Mouse (Mus musculus) right cerebral cortex, postnatal 36 days (tissue): ENCODE data around the gene Aplp1.

Experiments used
- DNase-seq, 2 experiments: peaks; one replicate each; pipeline ENCODE4 v3.0.0; 2022; ENCODE audit warnings: low spot score in 2 of 2, mixed read lengths in 1 of 2

Aplp1 gene

DNA sequence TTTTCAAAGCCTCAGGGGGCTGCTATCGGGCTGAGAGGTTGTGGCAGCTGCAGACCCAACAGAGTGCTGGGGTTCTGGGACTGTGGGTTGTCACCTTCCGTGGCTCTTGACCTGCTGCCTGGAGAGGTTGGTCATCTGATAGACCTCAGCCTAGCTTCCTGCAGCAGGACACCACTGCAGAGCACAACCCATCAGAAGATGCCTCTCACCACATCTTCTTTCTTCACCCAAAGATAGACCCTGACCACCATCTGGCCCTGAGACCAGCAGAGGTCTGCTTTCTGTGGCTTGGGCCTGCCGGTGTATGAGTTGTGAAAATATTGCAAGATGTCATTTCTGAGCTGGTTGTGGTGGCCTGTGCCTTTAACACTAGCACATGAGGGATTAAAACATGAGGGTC is 34.3 kb downstream of the Aplp1 start:
- DNase-seq = no peak

DNA sequence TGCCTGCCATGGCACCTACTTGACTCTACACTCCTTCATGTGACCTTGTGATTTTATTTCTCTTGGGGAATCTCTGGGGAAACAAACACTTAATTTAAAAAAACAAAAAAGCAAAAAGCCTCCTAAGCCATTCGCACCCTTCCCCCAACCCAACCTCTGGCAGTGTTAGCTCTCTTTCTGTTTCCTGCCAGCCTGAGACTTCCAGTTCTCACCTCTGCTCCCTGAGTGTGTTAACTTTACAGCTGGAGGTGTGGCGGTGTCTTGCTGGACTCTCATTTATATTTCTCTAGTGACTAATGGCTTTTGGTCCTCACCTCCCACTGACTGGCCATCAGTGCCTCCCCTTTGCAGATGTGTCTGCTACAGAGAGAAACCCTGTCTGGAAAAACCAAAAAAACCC is 35.5 kb downstream of the Aplp1 start:
- DNase-seq = no peak

DNA sequence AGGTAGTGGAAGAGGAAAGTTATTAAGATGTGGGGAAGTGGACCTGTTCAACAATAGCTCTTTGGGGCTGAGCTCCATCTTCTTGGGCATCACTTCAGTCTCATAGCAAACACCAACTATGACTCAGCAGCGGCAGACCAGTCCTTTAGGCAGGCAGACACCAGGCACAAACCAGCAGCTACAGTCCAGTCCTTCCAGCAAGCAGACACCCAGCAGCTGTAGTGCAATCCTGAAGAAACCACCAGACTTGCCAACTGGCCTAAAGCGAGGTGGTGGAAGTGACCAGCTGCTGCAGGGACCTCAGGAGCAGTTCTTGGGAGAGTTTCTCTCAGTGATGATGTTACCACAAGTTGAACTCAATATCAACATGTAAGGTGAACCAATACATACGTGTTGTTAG is 36.7 kb downstream of the Aplp1 start:
- no peak for DNase-seq

DNA sequence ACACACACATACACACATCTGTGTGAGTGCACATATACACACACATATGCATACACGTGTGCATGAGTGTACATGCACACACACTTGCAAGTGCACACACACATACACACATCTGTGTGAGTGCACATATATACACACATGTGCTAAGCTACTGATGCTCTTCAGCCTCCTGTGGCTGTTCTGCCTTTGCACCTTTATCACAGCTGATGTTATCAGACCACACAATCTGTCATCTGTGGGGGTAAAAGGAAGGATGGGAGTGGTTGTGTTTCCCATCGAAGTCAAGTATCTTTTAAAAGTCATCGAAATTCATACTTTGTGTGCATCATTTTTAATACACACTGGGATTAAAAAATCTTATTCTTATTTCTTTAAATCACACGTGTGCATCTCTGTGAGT is 43.0 kb downstream of the Aplp1 start:
- DNase-seq = no peak

DNA sequence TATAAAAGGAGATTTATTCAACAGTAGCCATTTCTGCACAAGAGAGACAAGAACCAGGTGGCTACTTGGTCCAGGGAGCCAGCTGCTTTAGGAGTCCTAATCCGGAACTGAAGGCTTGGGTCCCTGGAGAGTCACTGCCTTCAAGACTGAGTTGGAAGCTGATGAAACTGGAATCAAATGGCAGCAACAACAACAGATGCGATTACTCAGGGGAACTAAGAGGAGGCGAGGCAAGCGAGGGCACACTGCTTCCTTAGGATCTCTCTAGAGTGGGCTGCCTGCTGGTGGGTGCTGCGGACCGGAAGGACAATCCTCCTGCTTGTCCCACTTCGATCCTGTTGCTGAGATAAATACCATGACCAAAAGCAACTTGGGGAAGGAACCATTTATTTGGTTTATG is 45.7 kb downstream of the Aplp1 start:
- no peak for DNase-seq

DNA sequence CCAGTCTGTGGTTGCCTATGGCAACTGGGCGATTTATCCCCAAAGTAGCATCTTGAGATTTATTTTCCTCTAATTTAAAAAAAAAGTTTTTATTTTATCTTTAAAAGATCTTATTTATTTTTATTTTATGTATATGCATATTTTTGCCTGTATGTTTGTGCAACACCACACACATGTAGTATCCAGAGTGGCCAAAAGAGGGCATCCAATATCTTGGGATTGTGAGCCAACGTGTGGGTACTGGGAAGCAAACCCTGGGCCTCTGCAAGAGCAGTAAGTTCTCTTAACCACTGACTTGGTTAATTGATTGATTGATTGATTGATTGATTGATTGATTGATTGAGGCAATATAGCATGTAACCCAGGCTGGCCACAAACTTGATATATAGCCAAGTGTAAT is 50.5 kb downstream of the Aplp1 start:
- DNase-seq = no peak

DNA sequence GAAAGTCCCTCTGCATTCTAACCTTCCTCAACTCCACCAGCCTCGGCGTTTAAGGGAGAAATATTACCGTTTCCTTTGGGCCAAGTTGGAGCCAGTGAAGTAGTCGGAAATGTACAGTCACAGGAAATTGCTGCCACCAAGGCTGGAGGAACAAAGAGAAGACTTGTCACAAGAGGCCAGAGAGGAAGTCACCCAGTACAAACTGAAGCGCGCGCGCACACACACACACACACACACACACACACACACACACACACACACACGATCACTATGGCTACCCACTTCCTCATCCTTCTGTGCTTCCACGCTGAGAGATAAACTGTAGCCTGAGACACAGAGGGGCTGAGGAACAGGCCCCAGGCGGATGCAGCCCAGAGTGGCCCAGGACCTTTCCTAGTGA is 51.0 kb downstream of the Aplp1 start:
- DNase-seq = no peak

DNA sequence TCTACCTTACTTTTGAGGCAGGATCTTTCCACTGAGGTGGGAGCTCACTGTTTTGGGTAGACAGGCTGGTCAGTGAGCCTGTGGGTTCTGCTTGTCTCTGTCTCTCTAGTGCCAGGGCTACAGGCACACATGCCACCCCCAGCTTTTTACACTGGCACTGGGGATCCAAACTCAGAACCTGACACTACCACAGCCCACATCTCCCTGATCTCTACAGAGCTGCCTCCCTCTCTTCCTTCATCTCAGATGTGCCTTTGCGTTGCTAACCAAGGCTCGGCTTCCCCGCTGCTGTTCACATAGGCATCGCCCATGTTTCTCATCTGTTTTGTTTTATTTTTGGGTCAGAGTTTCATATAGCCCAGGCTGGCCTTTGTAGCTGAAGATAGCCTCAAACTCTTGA is 51.7 kb downstream of the Aplp1 start:
- no peak for DNase-seq

DNA sequence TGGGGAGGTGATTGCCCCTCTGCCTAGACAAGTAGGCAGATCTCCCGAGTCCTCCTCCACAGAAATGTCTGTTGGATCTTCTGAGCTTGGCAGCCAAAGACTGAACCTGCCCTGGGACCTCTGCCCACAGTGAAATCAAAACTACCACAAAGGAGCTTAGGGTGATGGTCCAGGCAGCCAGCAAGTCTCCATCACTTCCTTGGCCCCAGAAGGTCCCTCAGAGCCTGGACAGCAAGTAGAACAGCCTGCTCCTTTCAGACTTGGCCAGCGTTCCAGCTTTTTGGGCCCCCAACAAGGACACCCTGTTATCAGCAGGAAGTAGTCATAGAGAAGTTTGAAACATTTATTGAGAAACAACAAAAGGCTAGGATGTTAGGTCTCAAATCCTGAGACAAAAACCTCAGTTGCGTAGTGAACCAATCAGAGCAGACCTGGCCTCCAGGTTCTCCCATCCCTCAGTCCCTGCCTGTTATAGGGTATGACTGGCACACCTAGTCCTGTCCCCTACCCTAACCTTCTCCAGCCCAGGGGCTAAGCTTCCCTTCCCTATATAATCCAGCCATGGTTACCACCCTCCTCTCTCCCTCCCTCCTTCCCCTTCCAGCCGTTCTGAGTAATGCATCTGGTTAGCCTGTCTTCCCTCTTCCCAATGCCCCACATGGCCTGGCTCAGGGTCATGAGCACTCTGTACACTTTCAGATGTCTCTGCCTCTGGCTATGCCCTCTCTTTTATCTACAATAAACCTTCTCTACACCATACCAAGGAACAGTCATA is 52.4 kb downstream of the Aplp1 start:
- DNase-seq = no peak
